Mouse (Mus musculus) 3T3-L1 (cell line): Measurements from ENCODE around the gene Msl1.
"Not testable (repeated sequence)": the region's sequence is repeated elsewhere in the genome, so short reads cannot be mapped to it uniquely, and the experiment has no call there.

Source experiments
- DNase-seq: peaks from one replicate; pipeline ENCODE4 v3.0.0-alpha.2; 2015; ENCODE audit warnings: low read depth, low spot score

Gene Msl1

DNA sequence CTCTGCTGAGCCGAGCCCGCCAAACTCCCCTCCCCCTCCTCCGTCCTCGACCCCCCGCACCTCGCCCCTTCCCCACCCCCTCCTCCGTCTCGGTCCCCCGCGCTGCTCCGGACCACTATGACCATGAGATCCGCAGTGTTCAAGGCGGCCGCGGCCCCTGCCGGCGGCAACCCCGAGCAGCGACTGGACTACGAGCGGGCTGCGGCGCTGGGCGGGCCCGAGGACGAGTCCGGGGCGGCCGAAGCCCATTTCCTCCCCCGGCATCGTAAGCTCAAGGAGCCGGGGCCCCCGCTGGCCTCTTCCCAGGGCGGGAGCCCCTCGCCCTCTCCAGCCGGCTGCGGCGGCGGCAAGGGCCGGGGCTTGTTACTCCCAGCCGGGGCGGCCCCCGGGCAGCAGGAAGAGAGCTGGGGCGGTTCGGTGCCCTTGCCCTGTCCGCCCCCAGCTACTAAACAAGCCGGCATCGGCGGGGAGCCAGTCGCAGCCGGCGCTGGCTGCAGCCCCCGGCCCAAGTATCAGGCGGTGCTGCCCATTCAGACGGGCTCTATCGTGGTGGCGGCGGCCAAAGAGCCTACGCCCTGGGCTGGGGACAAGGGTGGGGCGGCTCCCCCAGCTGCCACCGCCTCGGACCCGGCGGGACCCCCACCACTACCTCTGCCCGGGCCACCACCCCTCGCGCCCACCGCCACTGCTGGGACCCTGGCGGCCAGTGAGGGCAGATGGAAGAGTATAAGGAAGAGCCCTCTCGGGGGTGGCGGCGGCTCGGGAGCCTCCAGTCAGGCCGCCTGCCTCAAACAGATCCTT lies 598 bp downstream of the Msl1 start:
- peak; percentile 58 for DNase-seq

DNA sequence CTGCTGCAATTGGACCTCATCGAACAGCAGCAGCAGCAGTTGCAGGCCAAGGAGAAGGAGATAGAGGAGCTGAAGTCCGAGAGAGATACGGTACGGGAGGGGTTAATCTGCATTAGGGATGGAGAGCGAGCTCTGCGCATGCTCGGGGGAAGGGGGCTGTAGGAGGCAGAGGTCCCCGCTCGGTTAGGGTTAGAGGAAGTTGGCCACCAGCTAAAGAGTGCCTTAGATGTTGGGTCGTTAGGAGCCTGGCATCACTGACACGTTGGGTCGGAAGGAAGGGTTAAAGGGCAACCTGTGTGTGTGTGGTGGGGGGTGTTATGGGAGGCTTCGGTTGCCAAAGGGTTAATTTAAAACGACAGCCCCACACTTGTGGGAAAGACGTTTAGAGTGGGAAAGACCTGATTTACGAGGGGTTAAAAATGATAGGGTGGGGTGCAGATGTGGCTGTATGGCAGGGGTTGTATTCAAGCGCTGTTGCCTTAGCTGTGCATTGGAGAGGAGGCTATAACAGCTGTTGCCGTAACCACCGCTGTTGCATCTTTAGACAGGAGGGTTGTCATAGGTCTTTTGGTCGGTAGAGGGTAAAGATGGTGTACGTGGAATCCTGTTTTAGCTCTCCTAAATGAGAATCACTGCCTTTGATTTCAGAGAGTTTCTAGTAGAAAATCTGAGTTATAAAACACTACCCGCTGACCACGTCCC lies 1.4 kb downstream of the Msl1 start:
- DNase-seq: peak; percentile 70

DNA sequence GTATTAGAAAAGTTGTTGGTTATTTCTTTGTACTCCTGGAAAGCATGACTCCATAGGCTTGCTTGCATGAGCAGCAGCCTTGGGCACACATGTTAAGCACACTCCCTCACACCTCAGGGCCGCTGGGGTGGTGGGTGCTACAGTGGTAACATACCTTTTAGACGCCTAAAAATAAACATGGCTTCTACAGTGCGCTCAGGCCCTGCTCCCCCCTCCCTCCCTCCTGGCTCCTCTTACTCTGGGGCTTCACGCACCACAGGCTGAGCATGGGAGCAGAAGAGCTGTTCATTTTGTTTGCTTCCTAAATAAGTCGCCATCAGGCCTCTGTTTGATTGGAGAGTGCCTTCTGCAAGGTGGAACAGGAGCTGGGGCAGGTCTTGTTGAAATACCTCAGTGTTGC lies 2.0 kb downstream of the Msl1 start:
- DNase-seq: no peak

DNA sequence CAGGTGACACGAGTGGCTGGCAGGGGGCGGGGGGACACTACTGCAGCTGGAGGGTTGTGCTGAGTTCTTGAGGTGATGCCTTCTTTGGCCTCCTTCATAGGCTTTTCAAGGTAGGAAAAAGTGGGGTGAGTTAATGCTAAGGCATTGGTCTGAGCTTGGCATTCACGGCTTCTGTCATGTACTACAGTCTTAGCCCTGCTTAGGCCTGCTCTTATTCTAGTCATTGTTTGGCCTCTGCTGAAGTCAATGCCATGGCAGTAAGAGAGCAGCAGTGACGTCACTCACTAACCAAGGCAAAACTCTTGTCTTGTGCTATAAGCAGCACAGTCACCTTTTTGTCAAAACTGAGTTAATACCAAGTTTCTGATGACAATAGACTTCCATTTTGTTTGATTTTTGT lies 2.6 kb downstream of the Msl1 start:
- DNase-seq: no peak

DNA sequence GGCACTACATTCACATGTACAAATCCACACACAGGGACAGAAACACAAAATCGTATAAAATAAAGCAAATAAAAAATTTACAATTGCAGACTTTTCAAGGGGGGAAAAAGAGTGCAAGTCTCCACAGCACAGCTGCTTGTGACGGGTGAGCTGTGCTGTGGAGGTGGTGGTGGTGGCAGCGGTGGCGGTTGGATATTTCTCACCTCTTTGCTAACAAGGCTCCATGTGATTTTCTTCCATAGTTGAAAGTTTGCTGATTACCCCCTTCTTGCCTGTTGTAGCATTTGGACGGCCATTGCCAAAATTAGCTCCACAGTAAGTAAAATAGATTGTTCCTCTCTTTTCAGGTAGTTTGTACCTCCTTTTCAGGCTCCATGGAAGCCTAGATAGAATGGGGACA lies 9.3 kb downstream of the Msl1 start, which contains the start of gene Casc3:
Gene Casc3, plus strand, starts transcription at position 301 of the 400 bp plus-strand sequence.
- no peak for DNase-seq

DNA sequence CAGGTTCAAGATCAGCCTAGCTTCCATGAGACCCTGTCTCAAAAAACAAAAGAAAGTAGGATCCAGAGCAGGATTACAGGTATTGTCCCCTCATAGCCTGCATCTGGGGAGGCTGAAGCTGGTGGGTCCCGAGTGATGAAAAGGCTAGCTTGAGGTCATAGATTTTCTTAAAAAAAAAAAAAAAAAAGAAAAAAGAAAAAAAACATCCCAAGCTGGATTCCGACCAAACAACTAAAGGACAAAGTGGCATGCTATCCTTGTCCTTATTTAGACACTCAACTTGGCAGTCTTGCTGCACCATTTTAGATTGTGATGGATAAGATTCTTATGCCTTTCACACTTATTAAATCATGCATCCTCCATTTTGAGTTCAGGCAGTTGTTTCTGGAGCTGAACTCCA lies 13.1 kb downstream of the Msl1 start:
- no peak for DNase-seq

DNA sequence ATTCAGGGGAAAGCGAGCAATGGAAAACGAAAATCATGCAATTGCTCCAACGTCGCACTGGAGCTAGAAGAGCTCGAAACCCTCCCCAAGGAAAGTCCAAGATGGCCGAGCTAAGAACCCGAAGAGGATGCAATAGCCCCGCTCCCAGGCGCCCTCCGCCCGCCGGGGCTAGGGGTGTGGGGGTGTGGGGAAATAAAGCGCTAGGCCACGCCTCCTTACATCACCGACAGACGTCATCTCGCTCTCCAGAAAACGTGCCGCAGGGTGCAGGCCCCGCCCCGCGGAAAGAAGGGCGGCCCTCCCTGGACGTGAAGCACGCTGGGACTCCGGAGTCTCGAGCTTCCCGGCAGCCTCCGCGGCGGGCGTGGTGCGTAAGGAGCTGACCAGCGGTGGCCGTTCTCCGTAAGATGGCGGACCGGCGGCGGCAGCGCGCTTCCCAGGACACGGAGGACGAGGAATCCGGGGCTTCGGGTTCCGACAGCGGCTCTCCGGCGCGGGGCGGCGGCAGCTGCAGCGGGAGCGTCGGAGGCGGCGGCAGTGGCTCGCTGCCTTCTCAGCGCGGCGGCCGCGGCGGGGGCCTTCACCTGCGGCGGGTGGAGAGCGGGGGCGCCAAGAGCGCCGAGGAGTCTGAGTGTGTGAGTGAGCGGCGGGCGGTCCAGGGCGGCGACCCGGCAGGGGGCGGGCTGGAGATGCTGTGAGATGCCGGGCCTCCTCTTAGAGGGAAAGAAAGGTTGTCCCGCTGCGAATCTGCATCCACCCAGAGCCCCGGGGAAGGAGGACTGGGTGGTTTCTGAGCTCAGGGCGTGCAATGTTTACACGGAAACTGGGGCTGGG lies 14.4 kb downstream of the Msl1 start:
- DNase-seq: peak; percentile 97

DNA sequence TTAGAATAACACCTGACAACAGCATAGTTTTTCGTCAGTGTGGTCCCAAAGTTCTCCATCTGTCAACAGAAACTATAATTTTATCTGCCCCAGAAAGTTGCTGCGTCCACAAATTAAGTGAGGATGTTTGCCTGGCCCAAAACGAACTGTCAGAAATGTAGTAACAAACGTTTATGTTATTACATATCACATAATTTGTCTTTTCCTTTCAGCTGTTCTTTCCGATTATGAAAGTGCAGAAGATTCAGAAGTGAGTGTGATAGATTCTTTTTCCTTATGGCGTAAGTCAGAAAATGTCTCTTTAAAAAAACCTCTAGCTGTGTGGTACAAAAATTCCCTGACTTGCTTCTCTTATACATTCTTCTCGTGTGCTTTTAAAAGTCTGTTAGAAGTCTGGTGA lies 15.4 kb downstream of the Msl1 start:
- DNase-seq: no peak

DNA sequence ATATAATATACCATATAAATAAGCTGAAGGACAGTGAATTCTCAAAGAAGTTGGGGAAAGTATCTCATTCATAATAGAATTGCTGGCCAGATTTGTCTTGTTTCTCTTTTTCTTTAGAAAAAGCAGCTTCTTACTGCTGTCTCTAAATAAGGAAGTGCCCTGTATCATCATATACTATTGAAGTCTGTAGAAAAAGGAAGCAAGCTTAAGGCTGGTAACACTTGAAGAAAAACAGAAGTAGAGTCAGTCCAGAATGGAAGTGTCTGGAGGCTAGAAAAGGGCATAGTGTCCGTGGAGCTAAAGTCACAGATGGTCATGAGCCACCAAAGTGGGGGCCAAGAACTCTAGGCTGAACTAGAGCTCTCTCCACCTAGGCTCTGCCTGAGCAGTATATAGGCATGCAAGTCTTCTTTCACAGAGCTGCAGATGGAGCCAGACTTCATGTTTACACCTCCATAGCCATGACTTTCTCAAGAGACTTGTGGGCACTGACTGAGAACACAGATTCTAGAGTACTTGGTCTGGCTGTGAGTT lies 21.5 kb downstream of the Msl1 start:
- DNase-seq: no peak

DNA sequence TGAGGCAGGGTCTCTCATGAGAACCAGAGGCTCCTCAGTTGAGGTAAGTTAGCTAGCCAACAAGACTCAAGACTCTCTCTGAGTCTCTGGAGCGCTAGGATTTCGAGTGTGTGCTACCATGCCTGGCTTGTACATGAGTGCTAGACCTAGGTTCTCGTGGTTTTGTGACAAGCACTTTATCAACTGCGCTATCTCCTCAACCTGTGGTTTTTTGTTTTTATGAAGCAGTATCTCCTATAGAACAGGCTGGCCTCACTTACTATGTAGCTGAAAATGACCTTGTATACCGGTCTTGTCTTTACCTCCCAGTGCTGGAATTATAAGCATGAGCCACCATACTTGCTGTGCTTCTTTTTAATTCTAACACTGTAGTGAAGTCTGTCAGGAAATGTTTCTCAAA lies 25.7 kb downstream of the Msl1 start:
- DNase-seq: no peak

DNA sequence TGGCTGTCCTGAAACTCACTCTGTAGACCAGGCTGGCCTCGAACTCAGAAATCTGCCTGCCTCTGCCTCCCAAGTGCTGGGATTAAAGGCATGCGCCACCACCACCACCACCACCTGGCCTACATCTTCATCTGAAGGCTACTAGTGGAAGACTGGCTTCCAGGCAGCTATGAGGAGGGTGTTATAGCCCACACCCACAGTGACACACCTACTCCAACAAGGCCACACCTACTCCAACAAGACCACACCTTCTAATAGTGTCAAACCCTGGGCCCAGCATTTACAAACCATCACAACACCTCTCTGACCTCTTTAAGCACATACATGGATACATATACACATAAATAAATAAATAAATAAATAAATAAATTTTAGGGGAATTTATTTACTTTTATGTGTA lies 30.8 kb downstream of the Msl1 start:
- not testable (repeated sequence) for DNase-seq

DNA sequence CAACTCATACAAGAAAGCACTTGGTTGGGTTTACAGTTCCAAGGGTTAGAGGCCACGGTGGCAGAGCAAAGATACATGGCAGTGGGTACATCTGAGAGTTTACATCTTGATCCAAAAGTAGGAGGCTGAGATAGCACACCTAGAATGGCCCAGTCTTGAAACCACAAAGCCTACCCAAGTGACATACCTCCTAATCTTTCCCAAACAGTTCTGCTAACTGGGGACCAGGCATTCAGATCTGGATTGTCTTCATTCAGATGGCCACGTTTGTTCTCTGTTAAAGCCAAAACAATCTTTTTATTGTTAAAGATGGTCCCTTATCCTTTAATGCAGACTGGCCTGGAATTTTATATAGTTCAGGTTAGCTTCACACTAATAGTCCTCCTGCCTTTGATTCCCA lies 32.6 kb downstream of the Msl1 start:
- no peak for DNase-seq

DNA sequence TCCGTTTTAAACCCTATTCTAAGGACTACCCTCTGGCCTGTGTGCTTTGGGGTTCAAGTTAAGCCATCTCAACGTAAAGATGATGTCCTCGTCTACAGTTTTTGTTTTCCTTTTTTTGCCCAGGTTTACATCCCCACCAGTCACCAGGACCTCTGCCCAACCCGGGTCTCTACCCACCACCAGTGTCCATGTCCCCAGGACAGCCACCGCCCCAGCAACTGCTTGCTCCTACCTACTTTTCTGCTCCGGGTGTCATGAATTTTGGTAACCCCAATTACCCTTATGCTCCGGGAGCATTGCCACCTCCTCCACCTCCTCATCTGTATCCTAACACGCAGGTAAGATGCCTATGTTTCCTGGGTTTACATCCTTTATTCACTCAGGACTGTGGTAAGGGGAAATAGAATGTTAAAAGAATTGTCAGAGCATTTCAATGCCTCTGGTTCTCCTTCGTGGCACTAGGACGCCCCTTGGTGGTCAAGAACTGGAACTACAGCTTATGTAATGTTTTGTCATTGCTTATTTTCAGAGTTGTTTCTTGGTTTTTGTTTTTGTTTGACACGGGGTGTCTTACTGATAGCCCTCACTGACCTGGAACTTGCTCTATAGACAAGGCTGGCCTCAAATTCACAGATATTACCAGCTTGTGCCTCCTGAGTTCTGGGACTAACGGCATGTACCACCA lies 33.9 kb downstream of the Msl1 start:
- DNase-seq: peak; percentile 64

DNA sequence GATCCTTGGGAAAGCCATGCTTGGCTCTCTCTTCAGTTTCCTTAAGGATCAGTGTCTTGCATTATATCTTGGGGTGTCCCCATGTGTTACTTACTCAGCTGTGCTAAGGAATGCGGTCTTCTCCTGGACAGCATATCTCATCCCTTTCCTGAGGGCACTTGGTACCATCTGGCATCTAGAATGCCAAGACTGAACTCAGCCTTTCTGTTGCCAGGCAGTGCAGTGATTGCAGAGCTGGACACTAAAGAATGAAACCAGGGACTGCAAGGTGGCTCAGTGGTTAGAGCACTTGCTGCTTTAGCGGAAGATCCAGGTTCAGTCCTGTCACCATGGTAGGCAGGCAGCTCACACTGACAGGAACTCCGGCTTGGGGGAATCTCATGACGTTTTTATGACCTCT lies 34.6 kb downstream of the Msl1 start:
- no peak for DNase-seq

DNA sequence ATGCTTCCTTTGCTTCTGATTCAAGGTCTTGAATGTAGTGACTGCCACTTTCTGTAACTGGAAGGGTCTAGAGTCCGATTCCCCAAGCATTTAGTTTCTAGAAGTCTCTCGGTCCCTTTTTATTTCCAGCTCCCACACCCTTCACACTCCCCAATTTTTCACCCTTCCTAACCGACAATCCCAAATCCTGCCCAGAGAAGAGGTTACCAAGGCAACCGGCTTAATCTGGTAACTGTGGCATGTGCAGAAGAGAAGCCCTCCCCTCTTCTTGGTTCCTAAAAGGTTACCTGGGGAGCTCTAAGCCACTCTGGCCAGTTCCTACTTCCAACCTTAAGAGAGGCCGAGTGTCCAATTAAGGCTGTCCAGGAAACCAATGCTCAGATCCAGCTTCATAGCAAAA lies 40.0 kb downstream of the Msl1 start:
- DNase-seq: no peak

DNA sequence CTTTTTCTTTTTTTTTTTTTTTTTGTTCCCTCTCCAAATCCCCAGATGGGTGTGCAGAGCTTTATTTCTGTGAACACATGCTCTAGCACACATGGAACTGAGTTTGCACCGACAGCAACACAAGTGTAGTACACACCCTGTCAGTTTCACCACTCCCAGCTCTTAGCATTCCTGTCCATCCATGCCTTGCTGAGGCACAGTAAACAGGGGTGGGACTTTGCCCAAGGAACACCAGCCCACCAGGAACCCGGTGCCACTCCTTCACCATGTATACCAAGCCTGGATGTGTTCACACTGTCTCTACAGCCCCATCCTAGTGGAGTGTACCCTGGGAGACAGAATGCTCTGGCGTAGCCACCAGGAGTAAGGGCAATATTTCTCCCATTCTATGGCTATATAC lies 40.4 kb downstream of the Msl1 start:
- no peak for DNase-seq

DNA sequence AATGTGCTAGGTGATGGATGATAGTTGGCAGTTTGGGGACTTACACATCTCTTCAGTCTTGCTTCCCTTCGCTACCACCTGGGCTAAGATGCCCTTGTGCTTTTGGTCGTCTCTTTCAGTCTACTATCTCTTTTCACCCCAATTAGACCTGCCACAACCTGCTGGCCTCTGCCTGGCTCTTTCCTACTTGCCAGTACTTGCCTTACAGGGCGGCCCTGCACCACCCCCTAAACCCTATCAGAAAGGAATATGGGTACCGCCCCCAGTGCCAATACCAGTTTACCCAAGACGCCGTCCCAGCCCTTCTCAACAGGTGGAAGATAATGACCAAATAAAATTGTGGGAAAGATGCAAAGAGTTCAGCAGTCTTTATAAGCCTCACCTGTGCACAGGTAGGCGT lies 40.8 kb downstream of the Msl1 start:
- DNase-seq: no peak

DNA sequence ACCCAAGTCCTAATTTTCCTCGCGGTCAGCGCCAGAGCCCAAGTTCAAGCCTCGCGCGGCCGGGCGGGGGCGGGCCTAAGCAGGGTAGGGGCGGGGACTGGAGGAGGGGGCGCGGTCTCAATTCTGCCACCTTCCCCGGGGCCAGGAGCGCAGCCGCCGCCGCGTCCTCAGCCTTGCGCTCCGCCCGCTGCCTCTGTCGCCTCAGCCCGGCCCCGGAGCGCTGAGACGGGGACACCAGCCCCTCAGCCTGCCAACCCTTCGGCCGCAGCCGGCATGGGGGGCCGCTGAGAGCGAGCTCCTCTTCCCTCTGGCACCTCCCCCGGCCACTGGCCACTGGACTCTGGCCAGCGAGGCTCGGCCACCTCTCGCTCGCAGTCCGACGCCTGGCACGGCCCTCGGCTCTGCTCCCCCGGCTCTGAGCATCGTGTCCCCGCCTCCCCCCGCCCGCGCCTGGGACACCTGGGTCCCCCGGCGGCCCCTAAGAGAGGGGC lies 41.4 kb downstream of the Msl1 start, which contains the start of gene Rapgefl1:
Gene Rapgefl1, plus strand, starts transcription at position 135 of the 491 bp plus-strand sequence.
- peak; percentile 77 for DNase-seq

DNA sequence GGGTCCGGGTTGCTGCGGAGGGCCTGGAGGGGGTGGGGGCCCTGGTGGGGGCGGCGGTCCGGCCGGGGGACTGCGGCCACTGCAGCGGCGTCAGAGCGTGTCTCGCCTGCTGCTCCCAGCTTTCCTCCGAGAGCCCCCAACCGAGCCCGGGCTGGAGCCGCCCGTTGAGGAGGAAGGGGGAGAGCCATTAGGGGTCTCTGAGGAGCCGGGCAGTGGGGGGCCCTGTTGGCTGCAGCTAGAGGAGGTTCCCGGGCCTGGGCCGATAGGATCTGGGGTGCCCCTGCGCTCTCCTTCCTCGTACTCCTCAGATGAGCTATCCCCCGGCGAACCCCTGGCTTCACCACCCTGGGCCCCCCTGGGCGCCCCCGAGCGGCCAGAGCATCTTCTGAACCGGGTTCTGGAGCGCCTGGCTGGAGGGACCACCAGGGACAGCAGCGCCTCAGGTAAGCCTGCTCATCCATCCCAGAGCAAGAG lies 42.0 kb downstream of the Msl1 start:
- DNase-seq: no peak

DNA sequence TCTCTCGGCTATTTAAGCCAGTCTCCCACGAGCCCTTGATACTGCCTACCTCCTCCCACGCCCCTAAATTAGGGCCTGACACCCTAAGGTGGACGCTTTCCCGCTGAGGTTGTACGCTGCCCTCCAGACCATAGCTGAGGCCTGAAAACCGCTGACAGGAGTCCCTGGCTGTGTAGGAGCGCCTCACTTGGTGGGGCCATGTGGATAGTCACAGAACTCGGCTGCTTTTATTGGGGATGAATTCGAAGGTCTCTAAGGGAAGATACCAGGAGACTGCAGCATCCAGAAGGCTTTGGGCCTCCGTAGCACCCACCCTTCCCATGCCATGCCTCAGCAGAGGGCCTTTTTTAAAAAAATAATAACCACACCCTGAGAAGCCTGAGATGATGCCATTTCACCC lies 42.6 kb downstream of the Msl1 start:
- no peak for DNase-seq

DNA sequence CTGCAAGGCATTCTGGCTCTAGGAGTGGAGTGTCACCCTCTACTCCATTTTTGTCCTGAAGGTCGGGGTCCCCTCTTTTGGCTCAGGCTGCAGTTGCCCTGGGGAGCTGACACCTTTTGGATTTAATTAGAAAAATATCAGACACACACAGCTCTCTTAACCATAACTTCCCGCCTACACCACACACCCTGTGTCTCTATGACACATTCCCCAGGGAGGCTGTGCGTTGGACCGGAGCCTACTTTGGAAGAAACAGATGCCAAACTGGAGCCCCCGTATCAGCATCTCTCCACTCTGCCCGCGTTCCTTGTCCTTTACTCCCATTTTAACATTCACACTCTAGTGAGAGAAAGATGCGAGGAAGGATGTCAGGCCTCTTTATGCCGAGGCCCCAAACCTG lies 43.2 kb downstream of the Msl1 start:
- no peak for DNase-seq
